Mouse (Mus musculus): ENCODE measurements around the gene Nptxr. TPM values are rescaled to one million over a fixed set of nuclear protein-coding genes. Genes with fewer than 3 reads are reported as not detected.

Nptxr gene
- polyA plus RNA-seq, 1 experiment from 2014 or later = 24.7 TPM

DNA sequence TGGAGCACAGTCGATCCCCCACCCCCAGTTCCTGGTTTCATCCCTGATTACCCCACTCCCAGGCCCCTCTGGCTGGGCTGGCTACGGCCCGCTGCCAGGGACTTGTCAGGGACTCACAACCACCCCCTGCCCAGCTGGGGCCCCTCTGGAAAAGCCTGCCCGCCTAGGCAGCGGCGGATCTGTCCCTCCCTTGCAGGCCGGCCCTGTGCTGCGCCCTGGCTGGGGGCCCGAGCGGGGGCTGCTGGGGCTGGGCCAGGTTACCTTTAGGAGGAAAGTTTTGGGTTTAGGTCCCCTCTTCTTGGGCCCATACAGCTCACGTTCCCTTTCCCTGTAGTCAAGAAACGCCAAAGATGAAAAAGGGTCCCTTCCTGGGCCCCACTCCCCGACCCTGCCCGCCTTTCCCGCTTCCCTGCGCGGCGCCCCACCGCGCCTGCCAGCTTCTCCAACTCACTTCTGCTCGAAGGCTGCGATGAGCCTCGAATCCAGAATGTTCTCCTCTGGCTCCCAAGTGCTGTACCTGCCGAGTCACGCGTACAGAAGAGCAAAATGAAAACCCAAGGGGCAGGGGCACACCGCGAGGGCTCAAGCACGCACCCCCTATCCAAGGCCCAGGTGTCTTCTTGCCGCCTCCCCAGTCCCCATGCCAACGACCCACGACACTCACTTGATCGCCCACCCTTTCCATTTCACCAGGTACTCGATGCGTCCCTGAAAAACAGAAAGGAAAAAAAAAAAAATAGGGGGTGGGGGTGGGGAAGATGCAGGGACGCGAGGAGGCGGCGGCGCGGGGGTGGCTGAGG lies 28.9 kb upstream of the Nptxr start:
- H3K9ac ChIP-seq (replicated peaks; ENCODE audit: low read depth, low read length) = peak overlapping the region; percentile 95
- under 1% methylated on average over 41 of the region's 41 CpGs for WGBS
- peak overlapping the region; percentile 76 for H3K4me2 ChIP-seq (ENCODE audit: low read length)
- H3K4me3 ChIP-seq (replicated peaks; ENCODE audit: low read length) = peak overlapping the region; percentile 83
- H3K4me1 ChIP-seq (replicated peaks; ENCODE audit: control insufficient read depth, insufficient read depth, low read length) = peaks cover 37% of the 10 kb centered on the region
- H3K36me3 ChIP-seq (ENCODE audit: control insufficient read depth, insufficient read depth) = no peaks in the 10 kb centered on the region
- peak overlapping the region; percentile 97 for H3K27ac ChIP-seq (ENCODE audit: low read length)
- H3K27me3 ChIP-seq (replicated peaks; ENCODE audit: control insufficient read depth, insufficient read depth, low read length) = no peaks in the 10 kb centered on the region
- H3K9me3 ChIP-seq (ENCODE audit: control insufficient read depth, low read length) = no peaks in the 10 kb centered on the region
- peak; percentile 18 for ATAC-seq

DNA sequence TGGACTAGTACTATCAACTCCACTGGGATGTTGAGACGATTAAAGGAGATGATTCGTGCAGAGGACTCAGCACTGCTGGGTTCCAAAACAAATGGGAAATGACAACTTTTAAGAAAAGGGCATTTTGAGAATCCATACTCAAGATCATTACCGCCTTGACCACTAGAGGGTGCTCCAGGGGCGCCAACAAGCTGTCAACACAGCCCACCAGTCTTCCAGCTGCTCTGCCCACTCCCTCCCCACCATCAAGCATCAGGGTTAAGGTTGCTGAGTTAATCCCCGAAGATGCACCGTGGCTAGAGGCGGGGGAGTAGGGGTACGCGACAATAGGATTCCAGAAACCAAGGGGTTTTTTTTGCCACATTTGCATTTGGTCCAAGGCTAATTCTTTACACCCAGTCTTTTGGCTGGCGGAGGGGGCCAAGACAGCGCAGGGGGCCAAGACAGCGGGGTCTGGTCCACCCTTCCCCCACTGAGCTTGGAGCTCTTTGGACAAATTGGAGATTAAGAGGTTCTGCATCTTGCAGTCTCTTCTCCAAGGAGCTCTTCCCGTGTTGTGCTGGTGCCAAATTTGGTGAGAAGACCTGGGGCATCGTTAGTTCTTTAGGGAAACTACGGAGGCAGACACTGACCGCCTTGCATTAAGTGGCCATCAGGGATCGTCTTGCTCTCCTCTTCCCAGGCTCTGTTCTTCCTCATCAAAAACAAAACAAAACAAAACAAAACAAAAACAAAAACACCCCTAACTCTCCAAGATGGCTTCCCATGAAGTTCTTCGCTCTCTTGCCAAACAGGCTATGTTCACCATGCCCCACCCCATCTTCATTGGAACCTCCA lies 27.7 kb upstream of the Nptxr start:
- Histone ChIP-seq H3K27ac (ENCODE audit: low read length) (peak overlapping the region; percentile 43; the same call in 1 of the 2 replicates), H3K27me3 (replicated peaks; ENCODE audit: control insufficient read depth, insufficient read depth, low read length) (no peaks in the 10 kb centered on the region), H3K4me3 (replicated peaks; ENCODE audit: low read length) (peak overlapping the region; percentile 83), H3K36me3 (ENCODE audit: control insufficient read depth, insufficient read depth) (no peaks in the 10 kb centered on the region), H3K4me1 (replicated peaks; ENCODE audit: control insufficient read depth, insufficient read depth, low read length) (peaks cover 48% of the 10 kb centered on the region), H3K4me2 (ENCODE audit: low read length) (peak overlapping the region; percentile 76), H3K9ac (replicated peaks; ENCODE audit: low read depth, low read length) (peak overlapping the region; percentile 26; the same call in 1 of the 2 replicates), H3K9me3 (ENCODE audit: control insufficient read depth, low read length) (no peaks in the 10 kb centered on the region)
- WGBS = 19% methylated on average over 18 of the region's 18 CpGs
- no peak for ATAC-seq

DNA sequence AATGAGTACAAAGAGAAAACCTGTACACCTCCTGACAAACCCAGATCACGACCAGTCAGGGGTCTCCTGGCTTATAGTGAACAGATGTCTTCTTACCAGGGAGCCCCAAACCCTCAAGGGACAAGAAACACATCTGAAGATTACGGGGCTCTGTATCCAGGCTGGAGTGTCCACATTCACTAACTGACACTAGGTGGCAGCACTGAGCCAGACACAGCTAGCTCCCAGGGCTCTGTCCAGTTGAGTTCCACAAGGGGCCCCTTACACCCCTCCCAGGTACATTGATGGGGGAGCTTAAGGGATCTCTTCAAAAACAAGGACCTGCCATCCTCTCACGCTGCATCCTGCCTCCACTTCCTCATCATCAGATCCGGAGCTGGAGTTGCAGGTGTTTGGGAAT lies 25.8 kb upstream of the Nptxr start:
- Histone ChIP-seq H3K36me3 (ENCODE audit: control insufficient read depth, insufficient read depth) (no peaks in the 10 kb centered on the region), H3K4me2 (ENCODE audit: low read length) (no peak overlapping the region), H3K9me3 (ENCODE audit: control insufficient read depth, low read length) (no peaks in the 10 kb centered on the region), H3K27me3 (replicated peaks; ENCODE audit: control insufficient read depth, insufficient read depth, low read length) (no peaks in the 10 kb centered on the region), H3K27ac (ENCODE audit: low read length) (no peak overlapping the region), H3K4me3 (replicated peaks; ENCODE audit: low read length) (no peak overlapping the region), H3K4me1 (replicated peaks; ENCODE audit: control insufficient read depth, insufficient read depth, low read length) (peaks cover 59% of the 10 kb centered on the region), H3K9ac (replicated peaks; ENCODE audit: low read depth, low read length) (no peak overlapping the region)
- 9% methylated on average over 4 of the region's 4 CpGs for WGBS
- no peak for ATAC-seq

DNA sequence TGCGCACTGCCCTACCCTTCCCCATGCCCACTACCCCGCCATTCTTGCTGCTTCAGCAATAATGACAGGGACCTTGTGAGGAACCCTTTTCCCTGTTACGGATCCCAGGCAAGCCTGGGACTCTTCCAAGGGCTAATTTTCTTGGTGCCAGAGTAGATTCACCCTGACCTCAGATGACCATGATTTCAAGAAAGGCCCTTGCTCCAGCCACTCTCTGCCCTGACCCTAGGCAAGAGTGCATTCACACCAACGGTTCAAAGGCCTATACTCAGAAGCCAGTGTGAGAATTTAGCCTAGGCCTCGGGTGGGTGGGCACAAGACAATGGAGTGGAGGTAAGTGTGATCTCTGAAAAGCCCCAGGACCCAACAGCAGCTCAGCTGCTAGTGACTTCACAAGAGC lies 24.9 kb upstream of the Nptxr start:
- H3K27ac ChIP-seq (ENCODE audit: low read length) = no peak overlapping the region
- WGBS = 75% methylated on average over 5 of the region's 5 CpGs
- peaks cover 53% of the 10 kb centered on the region for H3K4me1 ChIP-seq (replicated peaks; ENCODE audit: control insufficient read depth, insufficient read depth, low read length)
- H3K4me2 ChIP-seq (ENCODE audit: low read length) = no peak overlapping the region
- no peaks in the 10 kb centered on the region for H3K27me3 ChIP-seq (replicated peaks; ENCODE audit: control insufficient read depth, insufficient read depth, low read length)
- no peaks in the 10 kb centered on the region for H3K9me3 ChIP-seq (ENCODE audit: control insufficient read depth, low read length)
- ATAC-seq = no peak
- no peaks in the 10 kb centered on the region for H3K36me3 ChIP-seq (ENCODE audit: control insufficient read depth, insufficient read depth)
- H3K4me3 ChIP-seq (replicated peaks; ENCODE audit: low read length) = no peak overlapping the region
- H3K9ac ChIP-seq (replicated peaks; ENCODE audit: low read depth, low read length) = no peak overlapping the region

DNA sequence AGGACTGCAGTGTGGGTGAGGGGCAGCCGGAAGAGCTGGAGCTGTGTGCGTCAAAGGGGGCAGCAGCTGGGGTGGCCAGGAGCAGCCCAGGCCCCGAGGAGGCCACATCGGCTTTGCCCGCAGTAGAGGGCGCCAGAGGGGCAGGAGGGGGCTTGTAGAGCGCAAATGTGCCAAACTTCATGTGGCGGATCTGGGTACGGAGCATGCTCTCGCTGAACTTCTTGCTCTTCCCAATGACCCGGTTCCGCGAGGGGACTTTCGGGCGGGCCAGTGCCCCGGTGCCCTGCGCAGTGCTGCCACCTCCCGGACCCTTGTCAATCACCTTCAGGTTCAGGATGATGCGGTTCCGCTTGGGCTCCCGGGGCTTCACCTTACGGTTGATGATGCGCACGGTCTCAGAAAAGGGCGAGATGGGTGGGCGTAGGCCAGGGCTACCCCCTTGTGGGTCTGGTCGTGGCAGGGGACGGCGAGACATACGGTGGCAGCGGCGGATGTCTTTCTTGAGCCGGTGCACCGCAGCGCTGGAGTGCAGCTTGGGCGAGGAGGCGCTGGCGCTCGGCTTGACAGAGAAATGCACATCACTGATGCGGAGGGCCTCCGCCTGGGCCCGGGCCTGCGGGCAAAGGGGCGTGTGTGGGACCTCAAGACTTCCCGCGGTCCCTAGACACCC lies 23.9 kb upstream of the Nptxr start:
- no peaks in the 10 kb centered on the region for H3K36me3 ChIP-seq (ENCODE audit: control insufficient read depth, insufficient read depth)
- peaks cover 53% of the 10 kb centered on the region for H3K4me1 ChIP-seq (replicated peaks; ENCODE audit: control insufficient read depth, insufficient read depth, low read length)
- H3K4me3 ChIP-seq (replicated peaks; ENCODE audit: low read length) = no peak overlapping the region
- no peaks in the 10 kb centered on the region for H3K27me3 ChIP-seq (replicated peaks; ENCODE audit: control insufficient read depth, insufficient read depth, low read length)
- ATAC-seq = no peak
- no peak overlapping the region for H3K4me2 ChIP-seq (ENCODE audit: low read length)
- H3K27ac ChIP-seq (ENCODE audit: low read length) = no peak overlapping the region
- no peaks in the 10 kb centered on the region for H3K9me3 ChIP-seq (ENCODE audit: control insufficient read depth, low read length)
- WGBS = 70% methylated on average over 46 of the region's 46 CpGs
- H3K9ac ChIP-seq (replicated peaks; ENCODE audit: low read depth, low read length) = no peak overlapping the region

DNA sequence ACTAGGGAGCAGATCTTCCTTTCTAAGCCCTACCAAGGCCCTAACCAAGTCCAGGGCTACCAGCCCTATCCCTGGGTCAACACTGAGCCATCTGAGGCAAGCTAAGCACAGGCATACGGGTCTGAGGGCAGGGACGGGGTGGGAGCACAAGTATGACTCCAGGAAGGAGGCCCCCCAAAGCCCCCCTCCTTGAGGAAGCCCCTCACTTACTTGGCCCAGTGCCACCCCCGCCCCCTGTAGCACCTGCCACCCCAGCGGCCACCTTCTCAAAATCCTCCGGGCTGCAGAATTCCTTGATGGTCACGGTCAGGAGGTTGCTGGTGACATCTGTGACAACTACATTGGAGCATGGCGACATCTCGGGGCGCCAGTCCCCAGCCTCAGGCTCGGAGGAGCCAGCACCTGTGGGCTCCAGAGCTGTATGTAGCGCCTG lies 23.2 kb upstream of the Nptxr start:
- Histone ChIP-seq H3K27me3 (replicated peaks; ENCODE audit: control insufficient read depth, insufficient read depth, low read length) (no peaks in the 10 kb centered on the region), H3K36me3 (ENCODE audit: control insufficient read depth, insufficient read depth) (no peaks in the 10 kb centered on the region; the same call in 1 of the 2 replicates), H3K27ac (ENCODE audit: low read length) (no peak overlapping the region), H3K9ac (replicated peaks; ENCODE audit: low read depth, low read length) (0 out of 2 replicates have a peak overlapping the region, but pooled peaks have one; percentile 24), H3K4me2 (ENCODE audit: low read length) (no peak overlapping the region), H3K4me1 (replicated peaks; ENCODE audit: control insufficient read depth, insufficient read depth, low read length) (peaks cover 48% of the 10 kb centered on the region), H3K9me3 (ENCODE audit: control insufficient read depth, low read length) (no peaks in the 10 kb centered on the region), H3K4me3 (replicated peaks; ENCODE audit: low read length) (no peak overlapping the region)
- WGBS = 81% methylated on average over 11 of the region's 11 CpGs
- 0 out of 2 replicates have a peak, but pooled peaks have one; percentile 0 for ATAC-seq

DNA sequence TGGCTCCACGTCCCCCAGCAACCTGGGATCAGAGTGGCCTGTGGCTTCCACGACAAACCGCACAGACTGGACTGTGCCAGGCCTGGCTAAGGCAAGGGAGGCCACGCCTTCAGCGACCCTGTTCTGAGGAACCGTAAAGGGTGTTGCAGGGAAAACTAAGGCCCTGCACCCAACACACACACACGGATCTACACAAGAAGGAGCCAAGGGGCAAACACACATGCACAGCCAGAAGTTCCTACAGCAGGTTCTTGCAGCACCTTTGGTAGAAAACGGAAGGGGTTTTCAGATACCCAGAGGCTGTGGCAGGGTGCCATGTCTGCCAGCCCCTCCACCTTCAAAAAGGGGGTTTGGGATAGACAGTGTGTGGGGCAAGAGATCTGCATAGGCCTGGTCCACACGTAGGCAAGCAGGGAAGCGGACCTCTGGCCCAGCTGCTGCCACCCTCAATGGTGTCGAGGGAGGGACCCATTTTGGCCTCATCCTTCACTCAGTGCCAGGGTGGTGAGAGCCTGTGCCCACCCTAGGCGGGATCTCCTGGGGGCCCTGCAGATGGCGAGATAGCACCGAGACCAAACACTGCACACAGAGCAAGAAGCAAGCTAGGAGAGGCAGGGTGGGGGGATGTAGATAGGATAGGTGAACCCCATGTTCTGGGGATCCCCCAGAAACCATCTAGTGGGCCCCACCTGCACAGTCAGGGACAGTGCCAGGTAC lies 22.7 kb upstream of the Nptxr start:
- no peaks in the 10 kb centered on the region; the same call in 1 of the 2 replicates for H3K36me3 ChIP-seq (ENCODE audit: control insufficient read depth, insufficient read depth)
- 0 out of 2 replicates have a peak overlapping the region, but pooled peaks have one; percentile 24 for H3K9ac ChIP-seq (replicated peaks; ENCODE audit: low read depth, low read length)
- no peak overlapping the region for H3K27ac ChIP-seq (ENCODE audit: low read length)
- 86% methylated on average over 14 of the region's 14 CpGs for WGBS
- ATAC-seq = no peak
- no peaks in the 10 kb centered on the region for H3K27me3 ChIP-seq (replicated peaks; ENCODE audit: control insufficient read depth, insufficient read depth, low read length)
- peaks cover 42% of the 10 kb centered on the region for H3K4me1 ChIP-seq (replicated peaks; ENCODE audit: control insufficient read depth, insufficient read depth, low read length)
- no peaks in the 10 kb centered on the region for H3K9me3 ChIP-seq (ENCODE audit: control insufficient read depth, low read length)
- H3K4me3 ChIP-seq (replicated peaks; ENCODE audit: low read length) = no peak overlapping the region
- H3K4me2 ChIP-seq (ENCODE audit: low read length) = no peak overlapping the region

DNA sequence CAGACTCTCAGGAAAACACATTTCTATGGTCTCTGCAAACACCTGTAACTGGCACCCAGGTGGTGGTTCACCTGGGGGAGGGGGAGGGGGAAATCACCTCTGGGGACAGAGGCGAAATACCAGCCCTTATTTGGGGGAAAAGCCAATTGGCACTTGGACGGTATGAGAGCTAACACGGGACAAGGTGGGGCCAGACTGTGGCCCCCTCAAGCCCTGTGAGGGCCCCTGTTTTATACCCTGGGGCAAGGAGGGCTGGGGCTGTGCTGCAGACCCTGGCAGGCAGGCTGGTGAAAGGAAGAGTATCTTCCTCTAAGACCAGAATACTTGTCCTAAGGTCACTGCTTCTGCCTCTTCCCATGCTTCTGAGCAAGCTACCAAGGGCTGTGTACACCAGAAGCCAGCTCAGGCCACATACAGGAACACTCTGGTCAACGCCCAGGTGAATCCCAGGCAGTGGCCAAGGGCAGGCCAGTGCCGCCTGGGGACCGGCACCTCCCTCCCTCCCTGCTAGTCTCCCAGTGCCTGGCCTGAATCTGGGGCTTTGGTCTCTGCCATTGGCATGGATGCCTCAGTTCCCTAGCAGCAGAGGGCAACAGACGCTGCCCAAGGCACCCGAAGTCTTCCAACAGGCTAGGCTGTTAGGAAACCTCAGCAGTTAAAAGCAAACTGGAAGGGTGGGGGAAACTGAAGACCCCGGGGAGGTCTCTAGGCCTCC lies 21.8 kb upstream of the Nptxr start:
- ATAC-seq = no peak
- Histone ChIP-seq H3K4me1 (replicated peaks; ENCODE audit: control insufficient read depth, insufficient read depth, low read length) (peaks cover 34% of the 10 kb centered on the region), H3K27me3 (replicated peaks; ENCODE audit: control insufficient read depth, insufficient read depth, low read length) (no peaks in the 10 kb centered on the region), H3K4me2 (ENCODE audit: low read length) (no peak overlapping the region), H3K9me3 (ENCODE audit: control insufficient read depth, low read length) (no peaks in the 10 kb centered on the region), H3K36me3 (ENCODE audit: control insufficient read depth, insufficient read depth) (no peaks in the 10 kb centered on the region; the same call in 1 of the 2 replicates), H3K4me3 (replicated peaks; ENCODE audit: low read length) (no peak overlapping the region), H3K9ac (replicated peaks; ENCODE audit: low read depth, low read length) (no peak overlapping the region), H3K27ac (ENCODE audit: low read length) (no peak overlapping the region)
- WGBS = 84% methylated on average over 9 of the region's 9 CpGs
